Mouse (Mus musculus) hindbrain, embryonic 13.5 days (tissue): Measurements from ENCODE around the gene Rps19bp1. TPM values are rescaled to one million over a fixed set of nuclear protein-coding genes. Genes with fewer than 3 reads are reported as not detected.

Experiments
- ATAC-seq: fragments of 200-750 bp; cut with Nextera tagmentation; 2 replicates; pipeline ENCODE4 v1.8.0; 2017; ENCODE audit warnings: moderate TSS enrichment; ENCODE audit not compliant: low FRiP score
- H3K27ac ChIP-seq: fragments of 300-500 bp; sonication (generic); 2 replicates; pipeline ENCODE4 v1.5.1; 2015; ENCODE audit warnings: inconsistent platforms, mild to moderate bottlenecking, moderate library complexity
- H3K27me3 ChIP-seq: fragments of 300-500 bp; sonication (generic); 2 replicates; pipeline ENCODE4 v1.6.1; 2015; ENCODE audit warnings: mild to moderate bottlenecking, inconsistent platforms
- H3K36me3 ChIP-seq: fragments of 300-500 bp; sonication (generic); 2 replicates; pipeline ENCODE4 v1.6.1; 2015; ENCODE audit warnings: mild to moderate bottlenecking, inconsistent platforms
- H3K4me1 ChIP-seq: fragments of 300-500 bp; sonication (generic); replicated peaks from 2 replicates; pipeline ENCODE4 v1.6.1; 2015; ENCODE audit warnings: inconsistent platforms
- H3K4me2 ChIP-seq: fragments of 300-500 bp; sonication (generic); 2 replicates; pipeline ENCODE4 v1.6.1; 2015; ENCODE audit warnings: inconsistent platforms, mild to moderate bottlenecking, moderate library complexity
- H3K4me3 ChIP-seq: fragments of 300-500 bp; sonication (generic); 2 replicates; pipeline ENCODE4 v1.5.1; 2015; ENCODE audit warnings: mild to moderate bottlenecking, inconsistent platforms
- H3K9ac ChIP-seq: fragments of 300-500 bp; sonication (generic); 2 replicates; pipeline ENCODE4 v1.6.1; 2015; ENCODE audit warnings: mild to moderate bottlenecking, inconsistent platforms
- H3K9me3 ChIP-seq: fragments of 300-500 bp; sonication (generic); 2 replicates; pipeline ENCODE4 v1.6.1; 2016; ENCODE audit warnings: inconsistent platforms
- WGBS: fragments of 180-500 bp; shearing (Covaris S2); methylation state at CpG from one replicate; pipeline ENCODE4 v1.1.7; 2015; 5-methylcytosine and 5-hydroxymethylcytosine counted together
- polyA plus RNA-seq: library from polyadenylated mRNA; unstranded; fragments of >200 nt; fragmentation: Nextera tagmentation; extraction: Ambion mirVana; gene quantifications from 2 replicates; pipeline ENCODE4 v1.2.1, GENCODE M21; 2015

Gene Rps19bp1
- polyA plus RNA-seq = 74.7 and 75.9 TPM in 2 replicates

- peak; percentile 88 for ATAC-seq
- H3K27ac ChIP-seq = peak within 1 kb of the TSS; percentile 69
- peaks cover 14% of the 10 kb centered on the region for H3K36me3 ChIP-seq
- 2% methylated on average over 65 of the region's 66 CpGs for WGBS
- peaks cover 25% of the 10 kb centered on the region for H3K4me1 ChIP-seq
- no peaks in the 10 kb centered on the region for H3K9me3 ChIP-seq
- peak within 1 kb of the TSS; percentile 88 for H3K4me3 ChIP-seq
- H3K9ac ChIP-seq = peak within 1 kb of the TSS; percentile 87
- peak within 1 kb of the TSS; percentile 87 for H3K4me2 ChIP-seq
- no peaks in the 10 kb centered on the region for H3K27me3 ChIP-seq
These were observed at the start of gene Rps19bp1 for GRCm38 (mm10) chr15:80263610-80264575. TSS of gene Rps19bp1 (minus strand) at chr15:80264315.

- ATAC-seq = no peak
- no peak overlapping the region for H3K9ac ChIP-seq
- no peak overlapping the region for H3K4me2 ChIP-seq
- H3K9me3 ChIP-seq = no peaks in the 10 kb centered on the region
- H3K4me3 ChIP-seq = no peak overlapping the region
- 67% methylated on average over 8 of the region's 8 CpGs for WGBS
- H3K4me1 ChIP-seq = peaks cover 8% of the 10 kb centered on the region; the same call in 1 of the 2 replicates
- H3K27me3 ChIP-seq = 0 out of 2 replicates have a peak, but pooled peaks cover 5% of the 10 kb centered on the region
- H3K27ac ChIP-seq = no peak overlapping the region
- H3K36me3 ChIP-seq = no peaks in the 10 kb centered on the region
These were observed 42.0 kb upstream of the Rps19bp1 start for GRCm38 (mm10) chr15:80306146-80306545.

- Histone ChIP-seq H3K9ac (no peak overlapping the region), H3K4me2 (no peak overlapping the region), H3K36me3 (no peaks in the 10 kb centered on the region), H3K9me3 (no peaks in the 10 kb centered on the region), H3K27me3 (0 out of 2 replicates have a peak, but pooled peaks cover 6% of the 10 kb centered on the region), H3K4me3 (no peak overlapping the region), H3K4me1 (peaks cover 8% of the 10 kb centered on the region; the same call in 1 of the 2 replicates), H3K27ac (no peak overlapping the region)
- ATAC-seq = no peak
- 62% methylated on average over 12 of the region's 12 CpGs for WGBS
These were observed 40.1 kb upstream of the Rps19bp1 start for GRCm38 (mm10) chr15:80304188-80304587.

GRCm38 (mm10) chr15:80303779-80304178 is 39.7 kb upstream of the Rps19bp1 start:
- Histone ChIP-seq H3K4me2 (no peak overlapping the region), H3K9me3 (no peaks in the 10 kb centered on the region), H3K4me1 (peaks cover 8% of the 10 kb centered on the region; the same call in 1 of the 2 replicates), H3K9ac (no peak overlapping the region), H3K36me3 (no peaks in the 10 kb centered on the region), H3K27ac (no peak overlapping the region), H3K27me3 (0 out of 2 replicates have a peak, but pooled peaks cover 6% of the 10 kb centered on the region), H3K4me3 (no peak overlapping the region)
- 75% methylated on average over 14 of the region's 14 CpGs for WGBS
- no peak for ATAC-seq

- Histone ChIP-seq H3K9ac (no peak overlapping the region), H3K4me3 (no peak overlapping the region), H3K4me2 (no peak overlapping the region), H3K4me1 (no peaks in the 10 kb centered on the region), H3K36me3 (no peaks in the 10 kb centered on the region), H3K27me3 (0 out of 2 replicates have a peak, but pooled peaks cover 17% of the 10 kb centered on the region), H3K27ac (no peak overlapping the region), H3K9me3 (no peaks in the 10 kb centered on the region; the same call in 1 of the 2 replicates)
- ATAC-seq = no peak
- 100% methylated on average over 1 of the region's 1 CpGs for WGBS
These were observed 33.0 kb upstream of the Rps19bp1 start for GRCm38 (mm10) chr15:80297146-80297545.

GRCm38 (mm10) chr15:80289436-80289835 is 25.3 kb upstream of the Rps19bp1 start:
- no peak overlapping the region for H3K27ac ChIP-seq
- no peak overlapping the region for H3K9ac ChIP-seq
- 0 out of 2 replicates have a peak overlapping the region, but pooled peaks have one; percentile 4 for H3K4me3 ChIP-seq
- 7% methylated on average over 10 of the region's 10 CpGs for WGBS
- peak overlapping the region; percentile 82; the same call in 1 of the 2 replicates for H3K4me2 ChIP-seq
- ATAC-seq = no peak
- H3K9me3 ChIP-seq = no peaks in the 10 kb centered on the region
- H3K4me1 ChIP-seq = peaks cover 21% of the 10 kb centered on the region
- no peaks in the 10 kb centered on the region for H3K36me3 ChIP-seq
- H3K27me3 ChIP-seq = peaks cover 71% of the 10 kb centered on the region

GRCm38 (mm10) chr15:80288036-80288435 is 23.9 kb upstream of the Rps19bp1 start:
- Histone ChIP-seq H3K9ac (peak overlapping the region; percentile 79), H3K9me3 (no peaks in the 10 kb centered on the region), H3K27me3 (peaks cover 79% of the 10 kb centered on the region), H3K36me3 (no peaks in the 10 kb centered on the region), H3K4me2 (peak overlapping the region; percentile 82), H3K4me3 (peak overlapping the region; percentile 57), H3K4me1 (peaks cover 21% of the 10 kb centered on the region), H3K27ac (no peak overlapping the region)
- no peak for ATAC-seq
- 1% methylated on average over 23 of the region's 23 CpGs for WGBS

- Histone ChIP-seq H3K27ac (no peak within 1 kb of the TSS; the same call in 1 of the 2 replicates), H3K4me2 (peak within 1 kb of the TSS; percentile 82), H3K9me3 (no peaks in the 10 kb centered on the region), H3K36me3 (no peaks in the 10 kb centered on the region), H3K4me3 (peak within 1 kb of the TSS; percentile 57), H3K9ac (peak within 1 kb of the TSS; percentile 79), H3K27me3 (peaks cover 83% of the 10 kb centered on the region), H3K4me1 (peaks cover 21% of the 10 kb centered on the region)
- under 1% methylated on average over 38 of the region's 50 CpGs for WGBS
- peak; percentile 67; the same call in 1 of the 2 replicates for ATAC-seq
These were observed 22.8 kb upstream of the Rps19bp1 start, which contains the start of gene Cacna1i for GRCm38 (mm10) chr15:80286851-80287415. TSS of gene Cacna1i (plus strand) at chr15:80287238.

- H3K4me3 ChIP-seq = no peak overlapping the region
- no peaks in the 10 kb centered on the region for H3K9me3 ChIP-seq
- H3K27ac ChIP-seq = no peak overlapping the region
- no peak overlapping the region for H3K4me2 ChIP-seq
- ATAC-seq = no peak
- H3K27me3 ChIP-seq = peaks cover 35% of the 10 kb centered on the region
- 21% methylated on average over 6 of the region's 6 CpGs for WGBS
- H3K36me3 ChIP-seq = no peaks in the 10 kb centered on the region
- H3K4me1 ChIP-seq = peaks cover 22% of the 10 kb centered on the region
- no peak overlapping the region for H3K9ac ChIP-seq
These were observed 16.5 kb upstream of the Rps19bp1 start for GRCm38 (mm10) chr15:80280646-80281045.

- ATAC-seq = no peak
- peaks cover 22% of the 10 kb centered on the region for H3K4me1 ChIP-seq
- peaks cover 22% of the 10 kb centered on the region for H3K27me3 ChIP-seq
- H3K9ac ChIP-seq = no peak overlapping the region
- no peak overlapping the region for H3K4me3 ChIP-seq
- no peak overlapping the region for H3K27ac ChIP-seq
- H3K4me2 ChIP-seq = no peak overlapping the region
- H3K36me3 ChIP-seq = no peaks in the 10 kb centered on the region
- H3K9me3 ChIP-seq = no peaks in the 10 kb centered on the region
- 87% methylated on average over 2 of the region's 2 CpGs for WGBS
These were observed 14.9 kb upstream of the Rps19bp1 start for GRCm38 (mm10) chr15:80279053-80279452.

GRCm38 (mm10) chr15:80278121-80278759 is 14.1 kb upstream of the Rps19bp1 start:
- no peaks in the 10 kb centered on the region for H3K9me3 ChIP-seq
- WGBS = 69% methylated on average over 5 of the region's 5 CpGs
- peaks cover 24% of the 10 kb centered on the region for H3K4me1 ChIP-seq
- no peak for ATAC-seq
- peaks cover 22% of the 10 kb centered on the region for H3K27me3 ChIP-seq
- H3K36me3 ChIP-seq = no peaks in the 10 kb centered on the region
- H3K4me2 ChIP-seq = no peak overlapping the region
- H3K27ac ChIP-seq = no peak overlapping the region
- no peak overlapping the region for H3K9ac ChIP-seq
- no peak overlapping the region for H3K4me3 ChIP-seq

GRCm38 (mm10) chr15:80277625-80278024 is 13.5 kb upstream of the Rps19bp1 start:
- Histone ChIP-seq H3K4me3 (no peak overlapping the region), H3K4me2 (no peak overlapping the region), H3K27ac (no peak overlapping the region), H3K36me3 (no peaks in the 10 kb centered on the region), H3K4me1 (peaks cover 28% of the 10 kb centered on the region), H3K27me3 (peaks cover 21% of the 10 kb centered on the region), H3K9ac (no peak overlapping the region), H3K9me3 (no peaks in the 10 kb centered on the region)
- 5% methylated on average over 6 of the region's 6 CpGs for WGBS
- no peak for ATAC-seq
